Mouse (Mus musculus) thymus, adult 2 months (tissue): ENCODE measurements around the gene Scd1. TPM values are rescaled to one million over a fixed set of nuclear protein-coding genes. Genes with fewer than 3 reads are reported as not detected.

Source experiments
- DNase-seq: peaks from one replicate; pipeline ENCODE4 v3.0.0; 2021
- H3K27ac ChIP-seq: fragments of 200-500 bp; 2 replicates; pipeline ENCODE4 v1.5.1; 2012; ENCODE audit warnings: low read length, control low read depth; ENCODE audit not compliant: control insufficient read depth, insufficient read depth
- H3K27me3 ChIP-seq: fragments of 200-500 bp; 2 replicates; pipeline ENCODE4 v1.6.1; 2012; ENCODE audit warnings: mild to moderate bottlenecking, low read length, moderate library complexity, mixed read lengths; ENCODE audit not compliant: control insufficient read depth, insufficient read depth
- H3K36me3 ChIP-seq: fragments of 200-500 bp; 2 replicates; pipeline ENCODE4 v1.6.1; 2012; ENCODE audit warnings: mild to moderate bottlenecking, low read length, moderate library complexity; ENCODE audit not compliant: control insufficient read depth, insufficient read depth
- H3K4me1 ChIP-seq: fragments of 200-500 bp; replicated peaks from 2 replicates; pipeline ENCODE4 v1.6.1; 2012; ENCODE audit warnings: low read length; ENCODE audit not compliant: control insufficient read depth, insufficient read depth
- H3K4me3 ChIP-seq: fragments of 200-500 bp; 2 replicates; pipeline ENCODE4 v1.5.1; 2012; ENCODE audit warnings: mild to moderate bottlenecking, low read length, control low read depth, moderate library complexity; ENCODE audit not compliant: control insufficient read depth, insufficient read depth
- CTCF ChIP-seq: fragments of 200-500 bp; IDR thresholded peaks from 2 replicates; pipeline ENCODE4 v1.5.1; 2012; ENCODE audit warnings: mild to moderate bottlenecking, control low read depth, low read length, moderate library complexity, borderline replicate concordance; ENCODE audit not compliant: control insufficient read depth, poor library complexity, insufficient read depth; ENCODE audit errors: extremely low read depth
- POLR2A ChIP-seq: fragments of 200-500 bp; IDR thresholded peaks from 2 replicates; pipeline ENCODE4 v1.6.1; 2012; ENCODE audit warnings: mild to moderate bottlenecking, low read length, control low read depth, moderate library complexity; ENCODE audit not compliant: control insufficient read depth, poor library complexity, insufficient read depth; ENCODE audit errors: extremely low read depth
- WGBS: fragments of 180-500 bp; shearing (Covaris S2); methylation state at CpG from one replicate; pipeline ENCODE4 v1.1.7; 2018; 5-methylcytosine and 5-hydroxymethylcytosine counted together
- polyA plus RNA-seq: library from polyadenylated mRNA; depleted of rRNA; stranded (reverse); fragments of >200 nt; gene quantifications from 2 replicates; pipeline ENCODE4 v1.2.3, GENCODE M21; 2012; rRNA removed

Scd1 gene
- polyA plus RNA-seq, 1 experiment = 776 TPM

DNA sequence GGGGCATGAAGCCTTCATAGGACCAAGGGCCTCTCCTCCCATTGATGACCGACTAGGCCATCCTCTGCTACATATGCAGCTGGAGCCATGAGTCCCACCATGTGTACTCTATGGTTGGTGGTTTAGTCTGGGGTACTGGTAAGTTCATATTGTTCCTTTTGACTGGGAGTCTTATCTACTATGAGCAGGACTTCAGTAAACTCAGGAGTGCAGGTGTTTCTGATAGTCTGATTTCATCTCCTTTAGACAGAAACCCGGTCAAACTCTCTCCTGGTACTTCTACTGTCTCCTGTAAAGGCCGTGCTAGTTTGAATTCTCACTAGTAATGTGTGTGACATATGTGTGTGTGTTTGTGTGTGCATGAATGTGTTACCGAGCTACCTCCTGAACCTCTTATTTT, 41.9 kb downstream of the Scd1 start:
- Histone ChIP-seq H3K4me3 (no peak overlapping the region), H3K36me3 (no peaks in the 10 kb centered on the region), H3K27ac (no peak overlapping the region), H3K27me3 (no peaks in the 10 kb centered on the region), H3K4me1 (no peaks in the 10 kb centered on the region)
- 96% methylated on average over 4 of the region's 4 CpGs for WGBS
- no peak for DNase-seq
- TF ChIP-seq POLR2A (no peak), CTCF (no peak)

- H3K36me3 ChIP-seq = no peaks in the 10 kb centered on the region
- H3K27ac ChIP-seq = no peak overlapping the region
- WGBS = 83% methylated on average over 8 of the region's 8 CpGs
- no peaks in the 10 kb centered on the region for H3K4me1 ChIP-seq
- TF ChIP-seq CTCF (no peak), POLR2A (no peak)
- DNase-seq = no peak
- H3K27me3 ChIP-seq = no peaks in the 10 kb centered on the region
- H3K4me3 ChIP-seq = no peak overlapping the region
Observed at GRCm38 (mm10) chr19:44364029-44364428, 43.6 kb downstream of the Scd1 start.

DNA sequence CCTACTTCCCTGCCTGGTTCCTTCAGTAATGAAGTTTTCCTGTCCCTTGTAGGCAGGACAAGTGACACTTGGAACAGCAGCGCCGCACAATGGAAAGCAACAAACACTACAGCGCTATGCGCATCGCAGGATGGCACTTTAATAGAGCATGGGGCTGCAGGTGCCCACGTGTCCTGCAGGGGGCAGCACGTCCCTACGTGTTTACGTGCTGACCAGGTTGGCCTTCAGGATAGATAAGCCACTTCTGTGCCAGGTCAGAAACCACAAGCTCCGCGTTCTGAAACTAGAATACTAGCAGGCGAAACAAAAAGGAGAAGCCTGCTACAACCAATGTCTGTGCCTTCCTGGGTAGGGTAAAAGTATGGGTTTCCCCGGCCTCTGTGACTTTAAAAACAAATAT, 44.1 kb downstream of the Scd1 start:
- Histone ChIP-seq H3K4me1 (no peaks in the 10 kb centered on the region), H3K27ac (no peak overlapping the region), H3K36me3 (no peaks in the 10 kb centered on the region), H3K27me3 (no peaks in the 10 kb centered on the region), H3K4me3 (no peak overlapping the region)
- DNase-seq = peak; percentile 66
- 15% methylated on average over 13 of the region's 13 CpGs for WGBS
- TF ChIP-seq POLR2A (no peak), CTCF (peak; percentile 92)

- DNase-seq = no peak
- H3K4me1 ChIP-seq = no peaks in the 10 kb centered on the region
- H3K27me3 ChIP-seq = no peaks in the 10 kb centered on the region
- no peak overlapping the region for H3K4me3 ChIP-seq
- TF ChIP-seq POLR2A = no peak
- TF ChIP-seq CTCF = no peak
- no peak overlapping the region for H3K27ac ChIP-seq
- no peaks in the 10 kb centered on the region for H3K36me3 ChIP-seq
- WGBS = 90% methylated on average over 8 of the region's 8 CpGs
Observed at GRCm38 (mm10) chr19:44358700-44359099, 49.0 kb downstream of the Scd1 start.

DNA sequence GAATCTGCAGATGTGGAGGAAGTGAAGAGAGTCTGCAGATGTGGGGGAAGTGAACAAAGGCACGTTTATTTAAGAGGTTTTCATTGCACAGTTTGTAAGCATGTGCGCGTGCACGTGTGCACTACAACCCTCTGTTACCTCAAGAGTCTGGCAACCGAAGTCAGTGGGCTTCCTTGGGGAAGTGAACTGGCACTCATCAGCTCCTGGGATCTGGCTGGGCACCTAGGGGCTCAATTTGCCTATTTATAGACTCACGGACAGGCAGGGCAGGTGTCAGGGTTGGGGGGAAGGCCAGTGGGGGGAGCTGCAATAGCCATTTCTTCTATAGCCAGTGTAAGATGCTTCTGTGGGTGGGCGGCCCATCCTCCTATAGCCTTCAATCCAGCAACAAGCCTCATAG, 55.9 kb downstream of the Scd1 start:
- Histone ChIP-seq H3K27ac (no peak overlapping the region), H3K4me1 (no peaks in the 10 kb centered on the region), H3K36me3 (no peaks in the 10 kb centered on the region), H3K4me3 (no peak overlapping the region), H3K27me3 (no peaks in the 10 kb centered on the region)
- 89% methylated on average over 7 of the region's 7 CpGs for WGBS
- TF ChIP-seq CTCF (no peak), POLR2A (no peak)
- DNase-seq = no peak

DNA sequence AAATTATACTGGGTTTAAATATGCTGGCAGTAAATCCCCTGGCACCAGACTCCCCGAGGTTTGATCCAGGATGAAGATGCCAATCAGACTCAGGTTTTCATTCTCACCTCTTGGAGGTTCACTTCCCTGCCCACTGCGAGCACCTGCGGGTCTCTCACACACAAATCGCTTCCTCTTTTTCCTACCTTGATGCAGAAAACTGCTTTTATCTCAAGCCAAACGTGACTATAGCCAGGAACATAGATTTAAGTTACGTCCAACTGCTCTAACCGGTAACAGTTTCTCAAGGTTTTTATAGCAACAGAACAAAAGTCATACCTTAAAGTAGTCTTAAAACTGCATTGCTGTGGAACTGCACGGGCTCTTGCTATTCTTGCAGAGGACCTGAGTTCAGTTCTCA, 58.0 kb downstream of the Scd1 start:
- Histone ChIP-seq H3K4me3 (no peak overlapping the region), H3K4me1 (no peaks in the 10 kb centered on the region), H3K27me3 (no peaks in the 10 kb centered on the region), H3K27ac (no peak overlapping the region), H3K36me3 (no peaks in the 10 kb centered on the region)
- 69% methylated on average over 8 of the region's 8 CpGs for WGBS
- no peak for DNase-seq
- TF ChIP-seq POLR2A (no peak), CTCF (no peak)

Other genes with a start within 250 kb of the Scd1 start
- 0.22 and 0.31 TPM in 2 replicates for gene Pkd2l1, start 215.4 kb downstream of the Scd1 start, polyA plus RNA-seq
- gene Scd3, start 204.6 kb downstream of the Scd1 start, polyA plus RNA-seq = 0.17 and 0.23 TPM in 2 replicates
- gene Scd2, start 114.2 kb downstream of the Scd1 start, polyA plus RNA-seq = 261 and 320 TPM in 2 replicates
- 2.2 and 2.7 TPM in 2 replicates for gene Scd4, start 74.8 kb downstream of the Scd1 start, polyA plus RNA-seq
- gene Wnt8b, start 85.6 kb upstream of the Scd1 start, polyA plus RNA-seq = 6.1 and 6.6 TPM in 2 replicates
- 15.4 and 18.8 TPM in 2 replicates for gene Sec31b, start 138.0 kb upstream of the Scd1 start, polyA plus RNA-seq
- gene Gm20538, start 145.0 kb upstream of the Scd1 start, polyA plus RNA-seq = 6.6 TPM in 1 of 2 replicates, not detected in the other
- gene Ndufb8, start 147.6 kb upstream of the Scd1 start, polyA plus RNA-seq = 480 and 627 TPM in 2 replicates
- 31.5 and 36.1 TPM in 2 replicates for gene Hif1an, start 155.0 kb upstream of the Scd1 start, polyA plus RNA-seq